Mouse (Mus musculus): ENCODE data around the gene Iqcj.
"Not testable (repeated sequence)": the region's sequence is repeated elsewhere in the genome, so short reads cannot be mapped to it uniquely, and the experiment has no call there.

Gene Iqcj

GRCm38 (mm10) chr3:68071395-68072386 is 179.7 kb downstream of the Iqcj start:
- DNase-seq (ENCODE audit: low spot score in 2 of 2): no peak

GRCm38 (mm10) chr3:68077406-68077805 is 185.4 kb downstream of the Iqcj start:
- no peak for DNase-seq (ENCODE audit: low spot score in 2 of 2)

- no peak for DNase-seq (ENCODE audit: low spot score in 2 of 2)
Observed at GRCm38 (mm10) chr3:68085024-68085423, 193.0 kb downstream of the Iqcj start.

- DNase-seq (ENCODE audit: low spot score in 2 of 2): no peak
Observed at GRCm38 (mm10) chr3:68092108-68092507, 200.1 kb downstream of the Iqcj start.

- DNase-seq (ENCODE audit: low spot score in 2 of 2): no peak
Observed at GRCm38 (mm10) chr3:68096724-68097431, 204.9 kb downstream of the Iqcj start.

GRCm38 (mm10) chr3:68099561-68099960 is 207.5 kb downstream of the Iqcj start:
- DNase-seq (ENCODE audit: low spot score in 2 of 2): not testable (repeated sequence)

- DNase-seq (ENCODE audit: low spot score in 2 of 2): no peak
Observed at GRCm38 (mm10) chr3:68101343-68101742, 209.3 kb downstream of the Iqcj start.

GRCm38 (mm10) chr3:68105081-68105685 is 213.2 kb downstream of the Iqcj start:
- no peak for DNase-seq (ENCODE audit: low spot score in 2 of 2)
